Mouse (Mus musculus): ENCODE measurements around the gene Acacb. TPM values are rescaled to one million over a fixed set of nuclear protein-coding genes. Genes with fewer than 3 reads are reported as not detected.

The Acacb gene
- polyA plus RNA-seq, 1 experiment = 0.48 TPM

DNA sequence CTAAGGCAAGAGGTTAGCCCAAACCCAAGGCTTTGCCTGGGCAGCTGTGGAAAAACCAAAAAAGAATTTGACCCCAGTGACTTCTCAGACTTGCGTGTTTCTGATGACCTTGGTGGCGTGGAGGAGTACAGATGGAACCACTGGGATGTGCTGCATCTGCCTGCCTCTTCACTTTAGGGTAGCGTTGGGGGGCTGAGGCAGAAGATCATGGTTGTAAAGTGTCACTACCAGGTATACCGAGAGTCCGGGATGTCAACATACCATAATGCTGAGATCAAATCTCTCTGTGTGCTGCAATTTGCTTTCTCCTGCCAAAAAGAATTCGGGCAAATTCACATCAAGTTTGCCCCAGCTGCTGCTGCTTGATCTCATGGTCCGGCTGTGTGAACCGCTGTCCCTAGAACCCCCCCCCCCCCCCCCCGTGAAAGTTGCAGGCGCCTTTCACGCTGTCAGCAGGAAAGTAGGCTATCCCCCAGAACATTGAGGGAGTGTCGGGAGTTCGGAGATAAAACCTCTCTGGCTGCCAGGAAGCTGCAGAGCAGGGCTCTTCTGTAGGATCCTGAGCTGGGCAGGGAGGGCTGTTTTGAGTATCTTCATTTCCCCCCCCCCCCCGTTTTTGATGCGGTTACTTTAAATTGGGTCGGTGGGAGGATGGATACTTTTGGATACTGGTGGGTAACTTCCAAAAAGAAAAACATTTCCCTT lies 27.7 kb downstream of the Acacb start:
- H3K4me3 ChIP-seq (replicated peaks) = peak overlapping the region; percentile 81
- peaks cover 12% of the 10 kb centered on the region for H3K27me3 ChIP-seq (replicated peaks)
- no peak for TF ChIP-seq FLI1 (IDR thresholded peaks at IDR 0.05; ENCODE audit: low read length)
- no peak for TF ChIP-seq GATA1 (IDR thresholded peaks at IDR 0.05; ENCODE audit: borderline replicate concordance, low read length)
- H3K4me1 ChIP-seq = peaks cover 30% of the 10 kb centered on the region
- no peaks in the 10 kb centered on the region for H3K36me3 ChIP-seq (replicated peaks; ENCODE audit: low read length)
- H3K9me3 ChIP-seq = peaks cover 12% of the 10 kb centered on the region

DNA sequence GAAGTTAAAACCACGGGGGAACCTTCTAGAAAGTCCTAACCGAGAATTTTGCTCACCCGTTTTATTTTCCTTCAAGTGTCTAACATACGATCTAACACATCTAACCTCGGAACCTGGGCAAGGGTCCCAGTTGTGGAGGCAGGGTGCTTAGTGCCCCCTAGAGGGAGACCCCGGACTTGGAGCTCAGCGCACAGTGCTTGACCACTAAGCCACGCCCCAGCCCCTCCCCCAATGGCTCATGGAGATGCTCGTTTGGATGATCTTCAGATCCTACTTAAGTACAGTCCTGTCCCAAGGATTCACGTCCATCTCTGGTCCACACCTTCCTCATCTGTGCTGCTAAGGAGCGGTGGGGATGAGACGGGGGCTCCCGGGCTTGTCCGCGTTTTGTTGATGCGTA lies 28.3 kb downstream of the Acacb start:
- no peak for TF ChIP-seq GATA1 (IDR thresholded peaks at IDR 0.05; ENCODE audit: borderline replicate concordance, low read length)
- no peak for TF ChIP-seq FLI1 (IDR thresholded peaks at IDR 0.05; ENCODE audit: low read length)
- Histone ChIP-seq H3K36me3 (replicated peaks; ENCODE audit: low read length) (no peaks in the 10 kb centered on the region), H3K27me3 (replicated peaks) (peaks cover 12% of the 10 kb centered on the region), H3K4me1 (peaks cover 30% of the 10 kb centered on the region), H3K9me3 (peaks cover 9% of the 10 kb centered on the region), H3K4me3 (replicated peaks) (peak overlapping the region; percentile 81)

DNA sequence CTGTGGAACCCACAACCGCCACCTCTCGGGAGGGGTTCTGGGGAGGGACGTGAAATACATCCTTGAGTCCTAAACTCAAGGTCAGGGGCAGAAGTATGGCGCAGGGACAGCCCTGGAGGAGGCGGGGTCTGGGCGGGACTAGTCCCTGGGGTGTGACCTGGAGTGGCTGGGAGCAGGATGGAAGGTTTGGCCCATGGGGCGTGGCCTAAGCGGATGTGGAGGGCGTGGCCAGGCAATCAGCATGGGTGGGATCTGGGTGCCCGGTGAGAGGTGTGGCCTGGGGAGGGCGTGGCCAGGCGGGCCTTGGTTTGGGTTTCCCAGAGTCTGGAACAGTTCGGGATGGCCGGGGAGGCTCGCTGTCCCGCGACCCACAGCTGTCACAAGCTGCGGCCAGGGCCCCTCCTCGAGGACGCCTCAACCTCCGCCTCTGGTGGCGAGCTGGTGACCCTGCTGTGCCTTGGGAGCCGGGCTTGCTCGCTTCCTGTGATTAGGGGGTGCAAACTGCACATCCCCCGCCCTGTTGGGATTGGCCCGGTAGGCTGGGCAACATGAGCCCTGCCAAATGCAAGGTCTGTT lies 29.3 kb downstream of the Acacb start:
- TF ChIP-seq GATA1 (IDR thresholded peaks at IDR 0.05; ENCODE audit: borderline replicate concordance, low read length) = no peak
- TF ChIP-seq FLI1 (IDR thresholded peaks at IDR 0.05; ENCODE audit: low read length) = no peak
- H3K4me3 ChIP-seq (replicated peaks) = peak overlapping the region; percentile 96
- H3K4me1 ChIP-seq = peaks cover 30% of the 10 kb centered on the region
- H3K9me3 ChIP-seq = peaks cover 5% of the 10 kb centered on the region
- peaks cover 14% of the 10 kb centered on the region for H3K27me3 ChIP-seq (replicated peaks)
- H3K36me3 ChIP-seq (replicated peaks; ENCODE audit: low read length) = no peaks in the 10 kb centered on the region

DNA sequence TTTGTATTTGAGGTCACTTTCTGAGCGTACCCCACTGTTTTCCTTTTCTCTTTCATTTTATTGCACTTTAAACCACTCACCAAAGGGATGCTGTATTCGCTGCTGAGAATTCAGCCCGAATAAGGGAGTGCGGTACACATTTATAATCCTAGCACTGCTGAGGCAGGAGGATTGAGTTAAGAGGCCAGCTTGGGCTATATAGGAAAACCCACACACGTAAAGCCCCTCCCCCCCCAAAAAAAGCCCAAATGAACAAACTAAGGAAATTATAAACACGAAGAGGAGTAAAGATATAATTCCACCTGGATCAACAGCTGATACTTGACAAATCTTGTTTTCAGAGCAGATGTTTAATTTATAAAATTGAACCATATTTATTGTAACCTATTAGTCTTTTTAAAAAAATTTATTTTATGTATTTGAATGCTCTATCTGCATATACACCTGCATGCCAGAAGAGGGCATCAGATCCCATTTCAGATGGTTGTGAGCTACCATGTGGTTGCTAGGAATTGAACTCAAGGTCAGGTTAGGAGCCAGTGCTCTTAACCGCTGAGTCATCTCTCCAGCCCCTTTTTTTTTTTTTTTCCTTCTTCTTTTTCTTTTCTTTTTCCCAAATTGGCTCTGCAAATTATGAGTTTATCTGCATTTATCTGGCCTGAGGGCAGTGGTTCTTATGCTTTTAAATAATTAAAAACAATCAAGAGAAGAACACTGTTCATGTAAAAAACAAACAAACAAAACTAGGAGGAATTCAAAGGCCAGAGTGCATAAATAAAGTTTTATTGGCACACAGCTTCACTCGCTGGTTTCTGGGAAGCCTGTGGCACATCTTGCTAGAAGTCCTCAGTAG lies 30.4 kb downstream of the Acacb start:
- H3K4me3 ChIP-seq (replicated peaks) = peak overlapping the region; percentile 96
- H3K9me3 ChIP-seq = peaks cover 5% of the 10 kb centered on the region
- no peaks in the 10 kb centered on the region for H3K36me3 ChIP-seq (replicated peaks; ENCODE audit: low read length)
- H3K4me1 ChIP-seq = peaks cover 41% of the 10 kb centered on the region
- peaks cover 7% of the 10 kb centered on the region for H3K27me3 ChIP-seq (replicated peaks)
- TF ChIP-seq GATA1 (IDR thresholded peaks at IDR 0.05; ENCODE audit: borderline replicate concordance, low read length) = no peak
- TF ChIP-seq FLI1 (IDR thresholded peaks at IDR 0.05; ENCODE audit: low read length) = no peak

DNA sequence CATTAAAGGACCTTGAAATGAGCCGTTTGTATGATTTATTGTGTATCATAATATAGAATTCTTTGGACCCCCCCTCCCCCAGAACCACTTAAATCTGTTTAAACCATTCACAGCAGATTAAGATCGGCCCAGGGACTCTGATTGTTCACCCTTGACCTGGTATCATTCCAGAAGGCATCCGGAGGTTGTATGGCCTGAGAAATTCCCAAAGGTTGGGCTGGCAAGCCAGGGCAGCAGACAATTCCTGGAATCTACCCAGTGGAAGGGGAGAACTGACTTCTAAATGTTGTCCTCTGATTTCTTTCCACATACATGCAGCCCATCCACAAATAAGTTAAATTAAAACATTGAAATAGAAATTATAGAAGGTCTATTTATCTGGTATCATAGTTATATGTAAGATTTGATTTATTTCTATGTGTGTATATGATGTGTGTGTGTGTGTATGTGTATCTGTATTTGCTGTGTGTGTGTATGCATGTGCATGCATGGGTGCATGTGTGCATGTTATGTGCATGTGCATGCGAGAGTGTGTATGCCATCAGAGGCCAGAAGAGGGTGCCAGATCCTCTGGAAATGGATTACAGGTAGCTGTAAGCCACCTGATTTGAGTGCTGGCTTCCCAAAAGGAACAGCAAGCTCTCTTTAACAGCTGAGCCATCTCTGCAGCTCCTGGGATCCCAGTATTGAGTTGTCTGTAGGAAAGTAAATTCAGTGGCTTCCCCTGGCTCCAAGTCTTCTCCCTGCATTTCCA lies 31.8 kb downstream of the Acacb start:
- H3K36me3 ChIP-seq (replicated peaks; ENCODE audit: low read length) = no peaks in the 10 kb centered on the region
- peaks cover 43% of the 10 kb centered on the region for H3K4me1 ChIP-seq
- no peak for TF ChIP-seq GATA1 (IDR thresholded peaks at IDR 0.05; ENCODE audit: borderline replicate concordance, low read length)
- TF ChIP-seq FLI1 (IDR thresholded peaks at IDR 0.05; ENCODE audit: low read length) = no peak
- H3K4me3 ChIP-seq (replicated peaks) = no peak overlapping the region
- peaks cover 7% of the 10 kb centered on the region for H3K27me3 ChIP-seq (replicated peaks)
- peaks cover 5% of the 10 kb centered on the region for H3K9me3 ChIP-seq

DNA sequence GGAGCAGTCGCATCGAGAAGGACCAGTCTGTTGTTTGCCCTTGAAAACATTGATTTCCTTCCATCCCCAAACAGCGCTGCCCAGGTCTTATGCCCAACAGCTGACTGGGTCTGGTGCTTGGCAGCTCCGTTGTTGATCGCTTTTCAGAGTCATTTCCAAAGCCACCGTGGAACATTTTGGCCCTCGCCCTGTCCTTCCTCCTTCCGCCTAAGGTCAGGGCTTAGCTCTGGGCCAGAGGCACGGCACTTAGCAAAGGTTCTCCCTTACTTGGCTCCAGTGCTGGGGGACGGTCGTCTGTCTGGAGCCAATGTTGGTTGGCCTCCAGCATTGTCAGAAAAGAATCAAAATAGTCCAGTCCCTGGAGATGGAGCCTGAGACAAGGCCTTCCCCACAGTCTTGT lies 33.2 kb downstream of the Acacb start:
- Histone ChIP-seq H3K27me3 (replicated peaks) (peaks cover 7% of the 10 kb centered on the region), H3K9me3 (peaks cover 5% of the 10 kb centered on the region), H3K4me1 (peaks cover 34% of the 10 kb centered on the region), H3K36me3 (replicated peaks; ENCODE audit: low read length) (no peaks in the 10 kb centered on the region), H3K4me3 (replicated peaks) (no peak overlapping the region)
- TF ChIP-seq GATA1 (IDR thresholded peaks at IDR 0.05; ENCODE audit: borderline replicate concordance, low read length) (no peak), FLI1 (IDR thresholded peaks at IDR 0.05; ENCODE audit: low read length) (no peak)

DNA sequence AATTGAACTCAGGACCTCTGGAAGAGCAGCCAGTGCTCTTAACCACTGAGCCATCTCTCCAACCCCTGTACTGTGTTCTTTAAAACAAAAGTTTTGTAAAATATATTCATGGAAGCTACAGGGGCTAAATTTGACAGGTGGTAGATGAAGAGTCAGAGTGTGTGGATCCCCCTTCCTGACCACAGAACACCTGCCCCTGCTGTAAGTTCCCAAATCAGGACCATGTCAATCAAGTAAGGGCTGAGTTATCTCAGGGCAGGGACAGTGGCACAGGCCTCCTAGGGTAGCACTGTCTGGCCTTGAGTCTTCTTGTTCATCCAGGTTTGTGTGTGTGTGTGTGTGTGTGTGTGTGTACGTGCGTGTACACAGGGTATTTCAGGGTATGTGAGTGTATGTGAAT lies 37.2 kb downstream of the Acacb start:
- no peaks in the 10 kb centered on the region for H3K36me3 ChIP-seq (replicated peaks; ENCODE audit: low read length)

DNA sequence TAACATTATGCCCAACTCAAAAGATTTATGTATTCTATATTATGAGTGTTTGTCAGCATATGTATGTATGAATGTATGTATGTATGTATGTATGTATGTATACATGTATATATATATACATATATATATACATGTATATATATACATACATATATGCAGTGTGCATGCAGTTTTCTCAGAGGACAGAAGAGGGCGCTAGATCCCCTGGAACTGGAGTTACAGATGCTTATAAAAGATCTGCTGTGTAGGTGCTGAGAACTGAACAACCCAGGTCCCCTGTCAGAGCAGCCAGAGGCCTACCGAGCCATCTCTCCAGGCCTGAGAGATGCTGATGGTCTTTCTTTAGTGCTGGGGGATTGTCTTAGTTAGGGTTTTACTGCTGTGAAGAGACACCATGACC lies 40.8 kb downstream of the Acacb start:
- Histone ChIP-seq H3K36me3 (replicated peaks; ENCODE audit: low read length) (no peaks in the 10 kb centered on the region), H3K9me3 (peaks cover 3% of the 10 kb centered on the region; the same call in 1 of the 2 replicates), H3K4me3 (replicated peaks) (no peak overlapping the region), H3K4me1 (peaks cover 5% of the 10 kb centered on the region; the same call in 1 of the 2 replicates), H3K27me3 (replicated peaks) (peaks cover 23% of the 10 kb centered on the region)
- no peak for TF ChIP-seq FLI1 (IDR thresholded peaks at IDR 0.05; ENCODE audit: low read length)
- no peak for TF ChIP-seq GATA1 (IDR thresholded peaks at IDR 0.05; ENCODE audit: borderline replicate concordance, low read length)

More for the DNA sequence above, 37.2 kb downstream of the Acacb start:
- TF ChIP-seq GATA1 (IDR thresholded peaks at IDR 0.05; ENCODE audit: borderline replicate concordance, low read length) (no peak), FLI1 (IDR thresholded peaks at IDR 0.05; ENCODE audit: low read length) (no peak)
- H3K4me3 ChIP-seq (replicated peaks) = no peak overlapping the region
- peaks cover 13% of the 10 kb centered on the region for H3K4me1 ChIP-seq
- H3K9me3 ChIP-seq = peaks cover 4% of the 10 kb centered on the region
- H3K27me3 ChIP-seq (replicated peaks) = peaks cover 12% of the 10 kb centered on the region

DNA sequence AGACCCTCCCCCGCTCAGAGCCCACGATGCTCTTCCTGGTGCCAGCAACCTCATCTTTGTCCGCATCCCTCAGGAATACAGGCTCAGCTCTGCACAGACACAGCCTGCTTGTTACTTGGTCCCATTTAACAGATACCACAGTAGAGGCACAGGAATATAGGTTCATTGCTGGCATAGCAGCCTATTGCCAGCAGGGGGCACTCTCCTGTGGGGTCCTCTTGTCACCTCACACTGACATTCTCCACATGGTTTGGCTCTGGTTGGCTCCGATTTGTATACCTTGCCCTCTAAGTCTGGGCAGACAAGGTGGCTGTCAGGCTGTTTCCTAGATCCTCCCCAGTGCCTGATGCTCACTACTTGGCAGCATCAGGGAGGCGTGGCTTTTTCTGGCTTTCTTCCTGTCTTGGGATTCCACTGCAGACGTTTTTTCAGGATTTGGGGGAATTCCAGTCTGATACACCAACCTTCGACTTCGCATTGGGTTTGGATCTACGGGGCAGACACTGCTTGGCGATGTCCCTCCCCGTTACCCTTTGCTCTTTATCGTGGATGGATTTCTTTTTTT lies 42.6 kb downstream of the Acacb start:
- H3K4me1 ChIP-seq = peaks cover 5% of the 10 kb centered on the region; the same call in 1 of the 2 replicates
- H3K4me3 ChIP-seq (replicated peaks) = no peak overlapping the region
- H3K27me3 ChIP-seq (replicated peaks) = peaks cover 23% of the 10 kb centered on the region
- TF ChIP-seq FLI1 (IDR thresholded peaks at IDR 0.05; ENCODE audit: low read length) (no peak), GATA1 (IDR thresholded peaks at IDR 0.05; ENCODE audit: borderline replicate concordance, low read length) (no peak)
- H3K36me3 ChIP-seq (replicated peaks; ENCODE audit: low read length) = no peaks in the 10 kb centered on the region
- peaks cover 3% of the 10 kb centered on the region; the same call in 1 of the 2 replicates for H3K9me3 ChIP-seq
